Mouse (Mus musculus): ENCODE measurements around the gene Spint1.

Gene Spint1

GRCm38 (mm10) chr2:119293311-119293710 lies 56.1 kb downstream of the Spint1 start:
- no peak for DNase-seq (ENCODE audit: low read depth, low spot score)

- no peak for DNase-seq (ENCODE audit: low read depth, low spot score)
These were observed 56.7 kb downstream of the Spint1 start for GRCm38 (mm10) chr2:119293776-119294390.

GRCm38 (mm10) chr2:119294411-119294810 lies 57.2 kb downstream of the Spint1 start:
- DNase-seq (ENCODE audit: low read depth, low spot score): no peak

- DNase-seq (ENCODE audit: low read depth, low spot score): no peak
These were observed 59.6 kb downstream of the Spint1 start for GRCm38 (mm10) chr2:119296756-119297155.

GRCm38 (mm10) chr2:119297506-119297905 lies 60.3 kb downstream of the Spint1 start:
- DNase-seq (ENCODE audit: low read depth, low spot score): no peak

GRCm38 (mm10) chr2:119298330-119298729 lies 61.2 kb downstream of the Spint1 start:
- DNase-seq (ENCODE audit: low read depth, low spot score): peak; percentile 60

- no peak for DNase-seq (ENCODE audit: low read depth, low spot score)
These were observed 61.7 kb downstream of the Spint1 start for GRCm38 (mm10) chr2:119298839-119299238.
